Mouse (Mus musculus) C2C12 (cell line): ENCODE results near the gene Prss56.

Experiments used
- CEBPB ChIP-seq: IDR thresholded peaks from one replicate; pipeline ENCODE4 v1.6.1; 2011; ENCODE audit warnings: low read depth, mild to moderate bottlenecking, control low read depth, moderate library complexity
- CTCF ChIP-seq: IDR thresholded peaks from one replicate; pipeline ENCODE4 v1.5.1; 2011; ENCODE audit not compliant: control insufficient read depth, insufficient read depth, insufficient read length
- MAX ChIP-seq: IDR thresholded peaks from one replicate; pipeline ENCODE4 v1.6.1; 2011; ENCODE audit warnings: mild to moderate bottlenecking, control low read depth
- MYOD1 ChIP-seq: IDR thresholded peaks from one replicate; pipeline ENCODE4 v1.6.1; 2011; ENCODE audit warnings: low read depth; ENCODE audit not compliant: control insufficient read depth, insufficient read length
- MYOG ChIP-seq: IDR thresholded peaks from one replicate; pipeline ENCODE4 v1.6.1; 2011; ENCODE audit not compliant: control insufficient read depth, insufficient read length; ENCODE audit errors: extremely low read depth
- USF1 ChIP-seq: IDR thresholded peaks from one replicate; pipeline ENCODE4 v1.6.1; 2011; ENCODE audit warnings: low read depth, mild to moderate bottlenecking, control low read depth, moderate library complexity

DNA sequence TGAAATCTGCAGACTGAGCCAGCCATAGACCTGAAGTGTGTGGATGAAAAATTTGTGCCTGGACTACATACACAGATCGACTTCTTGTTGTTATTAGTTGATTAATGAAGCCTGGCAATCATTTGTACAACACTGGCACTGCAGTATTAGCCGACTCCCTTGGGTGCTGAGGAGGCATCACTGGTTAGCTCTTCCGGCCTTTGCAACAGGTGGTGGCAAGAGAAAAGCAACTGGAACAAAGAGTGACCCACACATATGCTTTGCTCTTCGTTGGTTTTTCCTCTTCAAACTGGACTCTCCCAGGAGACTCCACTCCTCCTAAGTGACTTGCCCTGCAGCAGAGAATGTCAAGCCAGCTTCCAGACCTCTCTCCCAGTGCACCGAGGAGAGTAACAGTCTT is 20.7 kb downstream of the Prss56 start:
- no peak for TF ChIP-seq MYOD1
- TF ChIP-seq MYOG: no peak
- no peak for TF ChIP-seq MAX
- no peak for TF ChIP-seq CTCF
- no peak for TF ChIP-seq USF1
- no peak for TF ChIP-seq CEBPB
